8 mouse cellular contexts compared by ENCODE assay signal in genomic region chr17:80943835-80944529, GRCm38 (mm10). TPM values are rescaled to one million over a fixed set of nuclear protein-coding genes. Genes with fewer than 3 reads are reported as not detected.
DNase-seq lines count a peak whose midpoint lies in the region; ATAC-seq and TF ChIP-seq lines count a peak whose summit lies in the region.
"Had no signal": no experiment of that assay in that cellular context is flagged by ENCODE, and none has a peak within 500 bp of the region (broad histone marks: within the 10 kb centered on the region; RNA-seq: fewer than 3 reads in every experiment).

No protein-coding gene starts in this region.

- no peak for DNase-seq in stomach, postnatal 0 days (ENCODE audit: low spot score)
- no peak for DNase-seq in Muller cell, postnatal 12 days (ENCODE audit: inconsistent ontology term)
- no peak for DNase-seq in lung, postnatal 14 days

- peak overlapping the region; percentile 100 for H3K4me2 ChIP-seq in limb, embryonic 13.5 days (replicated peaks)
- H3K4me2 ChIP-seq in stomach, postnatal 0 days (replicated peaks; ENCODE audit: low read depth): peak overlapping the region; percentile 99

- peaks cover 57% of the 10 kb centered on the region for H3K27me3 ChIP-seq in megakaryocyte, embryonic 14.5 days (replicated peaks)
- peaks cover 46% of the 10 kb centered on the region for H3K27me3 ChIP-seq in limb, embryonic 13.5 days
- no peaks in the 10 kb centered on the region for H3K27me3 ChIP-seq in stomach, postnatal 0 days (ENCODE audit: control insufficient read depth, insufficient read depth, low read length)

- WGBS in limb, embryonic 13.5 days: 6% methylated on average over 24 of the region's 26 CpGs
- WGBS in stomach, postnatal 0 days: 21% methylated on average over 13 of the region's 26 CpGs

- no peak overlapping the region for H3K27ac ChIP-seq in embryonic fibroblast, embryonic 13.5 days (ENCODE audit: insufficient read depth, low read length)
- no peak overlapping the region for H3K27ac ChIP-seq in limb, embryonic 13.5 days
- H3K27ac ChIP-seq in stomach, postnatal 0 days (replicated peaks): no peak overlapping the region

- H3K36me3 ChIP-seq in megakaryocyte, embryonic 14.5 days (replicated peaks; ENCODE audit: low read length): no peaks in the 10 kb centered on the region
- H3K36me3 ChIP-seq in limb, embryonic 13.5 days: no peaks in the 10 kb centered on the region
- no peaks in the 10 kb centered on the region for H3K36me3 ChIP-seq in stomach, postnatal 0 days (ENCODE audit: control insufficient read depth, insufficient read depth, low read length)

- H3K4me3 ChIP-seq in megakaryocyte, embryonic 14.5 days (replicated peaks): peak overlapping the region; percentile 86
- H3K4me3 ChIP-seq in embryonic fibroblast, embryonic 13.5 days (ENCODE audit: insufficient read depth, low read length): peak overlapping the region; percentile 50; the same call in 1 of the 2 replicates
- peak overlapping the region; percentile 76 for H3K4me3 ChIP-seq in limb, embryonic 13.5 days
- H3K4me3 ChIP-seq in stomach, postnatal 0 days (ENCODE audit: low read depth, low read length): peak overlapping the region; percentile 64

- TF ChIP-seq EP300 in stomach, postnatal 0 days (optimal IDR thresholded peaks at IDR 0.05): no peak

- H3K4me1 ChIP-seq in megakaryocyte, embryonic 14.5 days: peaks cover 19% of the 10 kb centered on the region
- no peaks in the 10 kb centered on the region for H3K4me1 ChIP-seq in embryonic fibroblast, embryonic 13.5 days (ENCODE audit: control insufficient read depth, insufficient read depth, low read length)
- no peaks in the 10 kb centered on the region; the same call in 1 of the 2 replicates for H3K4me1 ChIP-seq in limb, embryonic 13.5 days
- no peaks in the 10 kb centered on the region for H3K4me1 ChIP-seq in stomach, postnatal 0 days (replicated peaks; ENCODE audit: control insufficient read depth, insufficient read depth)

- peak overlapping the region; percentile 82 for H3K9ac ChIP-seq in limb, embryonic 13.5 days
- peak overlapping the region; percentile 55; the same call in 1 of the 2 replicates for H3K9ac ChIP-seq in stomach, postnatal 0 days (ENCODE audit: low read length)

- no peak for TF ChIP-seq POLR2A in embryonic fibroblast, embryonic 13.5 days (IDR thresholded peaks at IDR 0.05; ENCODE audit: low read depth, low read length)

- H3K9me3 ChIP-seq in megakaryocyte, embryonic 14.5 days: peaks cover 11% of the 10 kb centered on the region
- no peaks in the 10 kb centered on the region for H3K9me3 ChIP-seq in limb, embryonic 13.5 days
- no peaks in the 10 kb centered on the region for H3K9me3 ChIP-seq in stomach, postnatal 0 days (ENCODE audit: control insufficient read depth, low read length)

- TF ChIP-seq CTCF in embryonic fibroblast, embryonic 13.5 days (IDR thresholded peaks at IDR 0.05; ENCODE audit: borderline replicate concordance, insufficient read depth, low read length): no peak
- TF ChIP-seq CTCF in stomach, postnatal 0 days (IDR thresholded peaks at IDR 0.05; ENCODE audit: low read depth): no peak

- no peak for ATAC-seq in megakaryocyte, adult 5-6 weeks (ENCODE audit: poor library complexity, severe bottlenecking)
- 0 out of 2 replicates have a peak, but pooled peaks have one; percentile 28 for ATAC-seq in limb, embryonic 13.5 days (ENCODE audit: low FRiP score, low read depth)
- no peak; the same call in 1 of the 2 replicates for ATAC-seq in stomach, postnatal 0 days (ENCODE audit: low FRiP score, low TSS enrichment)

RNA-seq across cellular contexts. Expression of gene Tmem178, which starts 0.5 kb away (rescaled TPM):
- not detected in 2 replicates for polyA plus RNA-seq in megakaryocyte, embryonic 14.5 days (2012; ENCODE audit: insufficient read depth, low replicate concordance)
- 2.4 and 2.7 TPM in 2 replicates for total RNA-seq in megakaryocyte, adult 5-6 weeks (2015)
- total RNA-seq in megakaryocyte, adult 5-6 weeks (2017): 0.62 and 1.4 TPM in 2 replicates
- polyA plus RNA-seq in embryonic fibroblast, embryonic 13.5 days (2011; ENCODE audit: insufficient read length, low read depth, missing spikeins): 5.6 and 18.9 TPM in 2 replicates
- 8.6 and 9.1 TPM in 2 replicates for polyA plus RNA-seq in limb, embryonic 13.5 days (2015; fragmentation: Nextera tagmentation; extraction: Ambion mirVana)
- polyA plus RNA-seq in stomach, postnatal 0 days (2015; fragmentation: Nextera tagmentation; extraction: Ambion mirVana): 1.8 and 2.0 TPM in 2 replicates
- total RNA-seq: common myeloid progenitor, adult 5-6 weeks had no signal
